Mouse (Mus musculus) MEL (cell line): ENCODE results near the gene Dyrk1a. TPM values are rescaled to one million over a fixed set of nuclear protein-coding genes. Genes with fewer than 3 reads are reported as not detected.

Experiments used
- DNase-seq: peaks from one replicate; pipeline ENCODE4 v3.0.0; 2011; ENCODE audit warnings: low read depth, low spot score
- H3K27ac ChIP-seq: 2 replicates; pipeline ENCODE4 v1.5.1; 2012; ENCODE audit warnings: low read depth, mild to moderate bottlenecking, control low read depth, low read length, moderate library complexity; ENCODE audit not compliant: control insufficient read depth
- H3K27me3 ChIP-seq, 2 experiments: fragments of 150-350 bp in 1 of 2; sonication (generic) in 1 of 2; 2 replicates each; pipeline ENCODE4 v1.6.1; 2012; ENCODE audit warnings: low read length in 2 of 2, mild to moderate bottlenecking in 2 of 2, improper control_type of control experiment in 1 of 2, moderate library complexity in 1 of 2; ENCODE audit not compliant: insufficient read depth in 2 of 2, control insufficient read depth in 1 of 2
- H3K36me3 ChIP-seq, 2 experiments: 2 replicates each; pipeline ENCODE4 v1.6.1; 2012 to 2014; ENCODE audit warnings: low read length in 2 of 2, improper control_type of control experiment in 1 of 2, inconsistent platforms in 1 of 2, mild to moderate bottlenecking in 1 of 2; ENCODE audit not compliant: insufficient read depth in 2 of 2, control insufficient read depth in 1 of 2
- H3K4me1 ChIP-seq, 2 experiments: fragments of 150-350 bp in 1 of 2; sonication (generic) in 1 of 2; 2 replicates each; pipeline ENCODE4 v1.6.1; 2012; ENCODE audit warnings: low read length in 2 of 2, improper control_type of control experiment in 1 of 2, mild to moderate bottlenecking in 1 of 2; ENCODE audit not compliant: insufficient read depth in 2 of 2, control insufficient read depth in 1 of 2
- H3K4me3 ChIP-seq, 2 experiments: fragments of 150-350 bp in 1 of 2; sonication (generic) in 1 of 2; 2 replicates each; pipeline ENCODE4 v1.5.1; 2012; ENCODE audit warnings: low read depth in 2 of 2, low read length in 2 of 2, mild to moderate bottlenecking in 2 of 2, moderate library complexity in 2 of 2, control low read depth in 1 of 2, improper control_type of control experiment in 1 of 2; ENCODE audit not compliant: control insufficient read depth in 1 of 2, insufficient read depth in 1 of 2
- H3K79me2 ChIP-seq: 2 replicates; pipeline ENCODE4 v1.6.1; 2012; ENCODE audit warnings: mild to moderate bottlenecking, low read length, moderate library complexity; ENCODE audit not compliant: control insufficient read depth, poor library complexity, insufficient read depth
- H3K9ac ChIP-seq: 2 replicates; pipeline ENCODE4 v1.6.1; 2012; ENCODE audit warnings: low read depth, mild to moderate bottlenecking, control low read depth, low read length, moderate library complexity; ENCODE audit not compliant: control insufficient read depth, poor library complexity, severe bottlenecking
- H3K9me3 ChIP-seq: fragments of 150-350 bp; sonication (generic); replicated peaks from 2 replicates; pipeline ENCODE4 v1.6.1; 2012; ENCODE audit warnings: mild to moderate bottlenecking, low read length, improper control_type of control experiment, moderate library complexity; ENCODE audit not compliant: insufficient read depth
- BHLHE40 ChIP-seq: IDR thresholded peaks from 2 replicates; pipeline ENCODE4 v1.6.1; 2012; ENCODE audit warnings: low read depth, mild to moderate bottlenecking, inconsistent platforms, low read length, improper control_type of control experiment, borderline replicate concordance
- CTCF ChIP-seq, 3 experiments: IDR thresholded peaks in 2 of 3; conservative IDR thresholded peaks in 1 of 3; 2 replicates each; pipeline ENCODE4 v1.5.1; 2011 to 2012; ENCODE audit warnings: low read length in 3 of 3, low read depth in 2 of 3, mild to moderate bottlenecking in 2 of 3, improper control_type of control experiment in 1 of 3, inconsistent platforms in 1 of 3, mixed read lengths in 1 of 3, moderate library complexity in 1 of 3; ENCODE audit not compliant: control insufficient read depth in 1 of 3, insufficient read depth in 1 of 3, poor library complexity in 1 of 3, severe bottlenecking in 1 of 3
- ETS1 ChIP-seq: IDR thresholded peaks from 2 replicates; pipeline ENCODE4 v1.6.1; 2012; ENCODE audit warnings: low read depth, mild to moderate bottlenecking, inconsistent platforms, low read length, improper control_type of control experiment, moderate library complexity
- GATA1 ChIP-seq: IDR thresholded peaks from 2 replicates; pipeline ENCODE4 v1.6.1; 2011; ENCODE audit warnings: low read depth, low read length, improper control_type of control experiment
- KAT2A ChIP-seq: conservative IDR thresholded peaks from 2 replicates; pipeline ENCODE4 v1.6.1; 2012; ENCODE audit warnings: low read depth, low read length, improper control_type of control experiment, inconsistent platforms
- MEF2A ChIP-seq: IDR thresholded peaks from 2 replicates; pipeline ENCODE4 v1.6.1; 2014; ENCODE audit warnings: low read depth, mild to moderate bottlenecking, inconsistent platforms, low read length, improper control_type of control experiment; ENCODE audit not compliant: poor library complexity, insufficient replicate concordance, severe bottlenecking; ENCODE audit errors: extremely low read depth
- MXI1 ChIP-seq: IDR thresholded peaks from 2 replicates; pipeline ENCODE4 v1.6.1; 2011; ENCODE audit warnings: mild to moderate bottlenecking, low read depth, low read length, improper control_type of control experiment
- MYC ChIP-seq: IDR thresholded peaks from 2 replicates; pipeline ENCODE4 v1.6.1; 2011; ENCODE audit warnings: low read depth, mild to moderate bottlenecking, low read length, improper control_type of control experiment, moderate library complexity
- NELFE ChIP-seq: IDR thresholded peaks from 2 replicates; pipeline ENCODE4 v1.6.1; 2011; ENCODE audit warnings: low read depth, low read length, improper control_type of control experiment
- POLR2A ChIP-seq, 2 experiments: IDR thresholded peaks; 2 replicates each; pipeline ENCODE4 v1.6.1; 2011 to 2012; ENCODE audit warnings: low read length in 2 of 2, mild to moderate bottlenecking in 2 of 2, control low read depth in 1 of 2, improper control_type of control experiment in 1 of 2, low read depth in 1 of 2, moderate library complexity in 1 of 2; ENCODE audit not compliant: control insufficient read depth in 1 of 2, insufficient read depth in 1 of 2, poor library complexity in 1 of 2
- POLR2AphosphoS2 ChIP-seq: IDR thresholded peaks from 2 replicates; pipeline ENCODE4 v1.6.1; 2011; ENCODE audit warnings: low read length, improper control_type of control experiment
- POLR2AphosphoS5 ChIP-seq: IDR thresholded peaks from 2 replicates; pipeline ENCODE4 v1.6.1; 2012; ENCODE audit warnings: low read depth, borderline replicate concordance, mild to moderate bottlenecking, inconsistent platforms, low read length, moderate library complexity, mixed read lengths
- RAD21 ChIP-seq: IDR thresholded peaks from 2 replicates; pipeline ENCODE4 v1.6.1; 2011; ENCODE audit warnings: mild to moderate bottlenecking, low read depth, low read length, improper control_type of control experiment
- RCOR1 ChIP-seq: IDR thresholded peaks from 2 replicates; pipeline ENCODE4 v1.6.1; 2012; ENCODE audit warnings: low read depth, mild to moderate bottlenecking, inconsistent platforms, low read length, improper control_type of control experiment
- SIN3A ChIP-seq: IDR thresholded peaks from 2 replicates; pipeline ENCODE4 v1.6.1; 2012; ENCODE audit warnings: low read length, improper control_type of control experiment, inconsistent platforms
- TAL1 ChIP-seq: IDR thresholded peaks from 2 replicates; pipeline ENCODE4 v1.6.1; 2012; ENCODE audit warnings: mild to moderate bottlenecking, inconsistent platforms, low read length, moderate library complexity, mixed read lengths
- USF2 ChIP-seq, 2 experiments: IDR thresholded peaks; 2 replicates each; pipeline ENCODE4 v1.6.1; 2011 to 2012; ENCODE audit warnings: improper control_type of control experiment in 2 of 2, low read length in 2 of 2, borderline replicate concordance in 1 of 2, inconsistent platforms in 1 of 2, low read depth in 1 of 2, mild to moderate bottlenecking in 1 of 2; ENCODE audit not compliant: insufficient read depth in 1 of 2
- ZNF384 ChIP-seq: IDR thresholded peaks from 2 replicates; pipeline ENCODE4 v1.6.1; 2012; ENCODE audit warnings: low read depth, mild to moderate bottlenecking, inconsistent platforms, low read length, improper control_type of control experiment
- polyA plus RNA-seq, 2 experiments: library from polyadenylated mRNA; stranded (reverse) in 1 of 2; unstranded in 1 of 2; fragments of >175 nt in 1 of 2; fragments of >200 nt in 1 of 2; gene quantifications; 2 replicates each; pipeline versions ENCODE4 v1.2.1 to v1.2.4; 2012; ENCODE audit warnings: low replicate concordance in 2 of 2, low read depth in 1 of 2; ENCODE audit not compliant: insufficient read length in 2 of 2, insufficient read depth in 1 of 2, missing spikeins in 1 of 2
- total RNA-seq: library from RNA; depleted of rRNA; stranded (reverse); fragments of 300-350 nt; gene quantifications from 2 replicates; pipeline ENCODE4 v1.2.3, GENCODE M21; 2012

Dyrk1a gene
- total and polyA plus RNA-seq, 3 experiments, result 22.6 to 126 (median 34.7) TPM

GRCm38 (mm10) chr16:94591536-94591935 is 21.7 kb downstream of the Dyrk1a start:
- TF ChIP-seq POLR2AphosphoS5 (no peak), MEF2A (no peak)
- Histone ChIP-seq H3K4me3 (no peak overlapping the region), H3K27ac (no peak overlapping the region), H3K27me3 (no peaks in the 10 kb centered on the region), H3K9ac (no peak overlapping the region), H3K9me3 (no peaks in the 10 kb centered on the region), H3K79me2 (peaks cover 89% of the 10 kb centered on the region), H3K4me1 (peaks cover 5 to 8% of the 10 kb centered on the region in 2 experiments; a peak in 3 of 4 replicates), H3K36me3 (peaks cover 0 to 13% of the 10 kb centered on the region in 2 experiments; a peak in 2 of 4 replicates)
- no peak for DNase-seq

DNA sequence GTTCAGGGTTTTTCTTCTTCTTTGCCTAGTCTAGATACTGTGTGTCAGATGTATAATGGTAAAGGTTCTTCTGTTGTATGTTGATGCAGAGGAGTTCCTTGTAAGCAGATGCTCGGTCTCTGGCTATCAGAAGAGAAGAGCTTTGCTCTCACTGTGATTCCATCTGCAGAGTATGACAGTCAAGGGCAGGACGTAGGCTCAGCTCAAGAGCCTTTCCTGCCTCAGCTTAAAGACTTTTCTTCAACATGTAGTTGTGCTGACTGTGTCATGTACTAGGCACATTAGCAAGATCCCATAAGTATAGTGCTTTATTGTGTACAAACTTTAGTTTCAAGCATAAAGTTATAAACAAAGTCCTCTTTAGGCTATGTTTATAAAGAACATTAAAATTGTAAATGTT is 26.8 kb downstream of the Dyrk1a start:
- peaks cover 7 to 16% of the 10 kb centered on the region in 2 experiments; a peak in 3 of 4 replicates for H3K4me1 ChIP-seq
- no peak overlapping the region for H3K27ac ChIP-seq
- H3K36me3 ChIP-seq, result peaks cover 0 to 18% of the 10 kb centered on the region in 2 experiments; a peak in 2 of 4 replicates

DNA sequence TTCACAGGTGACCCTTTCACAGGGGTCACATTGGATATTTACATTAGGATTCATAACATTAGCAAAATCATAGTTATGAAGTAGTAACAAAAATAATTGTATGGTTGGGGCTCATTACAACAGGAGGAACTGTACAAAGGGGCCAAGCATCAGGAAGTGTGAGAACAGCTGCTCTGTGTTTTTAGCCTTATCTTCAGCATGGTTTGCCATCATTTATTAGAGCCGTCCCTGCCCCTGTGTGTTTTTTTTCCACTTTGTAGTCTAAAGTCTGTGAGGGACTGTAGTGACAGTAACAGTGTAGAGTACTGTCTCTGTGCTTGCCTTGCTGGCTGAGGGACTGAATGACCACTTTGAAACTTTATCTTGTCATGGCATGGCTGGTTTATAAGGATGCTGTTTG is 27.8 kb downstream of the Dyrk1a start:
- Histone ChIP-seq H3K4me1 (peaks cover 9 to 16% of the 10 kb centered on the region in 2 experiments; a peak in 3 of 4 replicates), H3K79me2 (peaks cover 84% of the 10 kb centered on the region), H3K4me3 (no peak overlapping the region), H3K9ac (no peak overlapping the region), H3K9me3 (no peaks in the 10 kb centered on the region), H3K36me3 (peaks cover 0 to 19% of the 10 kb centered on the region in 2 experiments; a peak in 2 of 4 replicates), H3K27me3 (no peaks in the 10 kb centered on the region), H3K27ac (no peak overlapping the region)
- DNase-seq, result peak; percentile 42
- TF ChIP-seq KAT2A (no peak), SIN3A (peak; percentile 78), MXI1 (0 out of 2 replicates have a peak, but pooled peaks have one; percentile 24), GATA1 (peak; percentile 50; the same call in 1 of the 2 replicates), MEF2A (no peak), POLR2AphosphoS2 (no peak), BHLHE40 (no peak), ETS1 (peak; percentile 72; the same call in 1 of the 2 replicates), ZNF384 (peak; percentile 61), POLR2A (IDR thresholded peaks at IDR 0.05; ENCODE audit: control insufficient read depth in 1 of 2, insufficient read depth in 1 of 2, low read depth in 1 of 2, low read length in 2 of 2, poor library complexity in 1 of 2) (no peak)
- TF ChIP-seq, all 39 proteins: peak for 5

More for the DNA sequence above, 26.8 kb downstream of the Dyrk1a start:
- Histone ChIP-seq H3K9ac (no peak overlapping the region), H3K4me3 (no peak overlapping the region)
- TF ChIP-seq USF2 (IDR thresholded peaks at IDR 0.05; ENCODE audit: borderline replicate concordance in 1 of 2, insufficient read depth in 1 of 2, low read depth in 1 of 2, low read length in 2 of 2), result no peak
- no peak for TF ChIP-seq NELFE
- TF ChIP-seq SIN3A, result no peak
- no peak for TF ChIP-seq TAL1
- no peak for TF ChIP-seq CTCF (IDR thresholded peaks at IDR 0.05 in 2 of 3, conservative IDR thresholded peaks at IDR 0.05 in 1 of 3; ENCODE audit: control insufficient read depth in 1 of 3, insufficient read depth in 1 of 3, low read depth in 2 of 3, low read length in 3 of 3, poor library complexity in 1 of 3, severe bottlenecking in 1 of 3)
- TF ChIP-seq MYC, result no peak
- no peak for TF ChIP-seq RCOR1
- TF ChIP-seq RAD21, result no peak
- no peak for TF ChIP-seq POLR2AphosphoS5
- TF ChIP-seq, all 39 proteins: peak for 0
- Histone ChIP-seq H3K27me3 (no peaks in the 10 kb centered on the region), H3K79me2 (peaks cover 84% of the 10 kb centered on the region), H3K9me3 (no peaks in the 10 kb centered on the region)
- DNase-seq, result no peak
